Mouse (Mus musculus): ENCODE data around the gene Gm49601. TPM values are rescaled to one million over a fixed set of nuclear protein-coding genes. Genes with fewer than 3 reads are reported as not detected.

Gm49601 gene
- polyA plus RNA-seq, 1 experiment from 2014 or later = 6.9 TPM

Other genes starting within 250 kb of the Gm49601 start
- 16.5 and 16.8 TPM in 2 replicates for gene Txnrd2, start 200.0 kb downstream of the Gm49601 start, polyA plus RNA-seq (2015; fragmentation: Nextera tagmentation; extraction: Ambion mirVana)
- 119 and 127 TPM in 2 replicates for gene Comt, start 199.6 kb downstream of the Gm49601 start, polyA plus RNA-seq (2015; fragmentation: Nextera tagmentation; extraction: Ambion mirVana)
- 20.5 and 20.9 TPM in 2 replicates for gene Gnb1l, start 127.7 kb downstream of the Gm49601 start, polyA plus RNA-seq (2015; fragmentation: Nextera tagmentation; extraction: Ambion mirVana)
- gene Rtl10, start 127.5 kb downstream of the Gm49601 start, polyA plus RNA-seq (2015; fragmentation: Nextera tagmentation; extraction: Ambion mirVana) = 3.4 and 4.2 TPM in 2 replicates
- gene Tbx1, start 35.8 kb downstream of the Gm49601 start, polyA plus RNA-seq (2015; fragmentation: Nextera tagmentation; extraction: Ambion mirVana) = 6.0 and 6.4 TPM in 2 replicates
- gene Gp1bb, start 4.0 kb downstream of the Gm49601 start, polyA plus RNA-seq (2015; fragmentation: Nextera tagmentation; extraction: Ambion mirVana) = 3.0 and 3.4 TPM in 2 replicates
- gene Sept5, start 3.5 kb upstream of the Gm49601 start, polyA plus RNA-seq (2015; fragmentation: Nextera tagmentation; extraction: Ambion mirVana) = 59.4 and 62.8 TPM in 2 replicates
- gene Cldn5, start 150.4 kb upstream of the Gm49601 start, polyA plus RNA-seq (2015; fragmentation: Nextera tagmentation; extraction: Ambion mirVana) = 32.3 and 38.0 TPM in 2 replicates
- gene Ufd1, start 185.4 kb upstream of the Gm49601 start, polyA plus RNA-seq (2015; fragmentation: Nextera tagmentation; extraction: Ambion mirVana) = 95.2 and 96.8 TPM in 2 replicates
- gene Cdc45, start 185.6 kb upstream of the Gm49601 start, polyA plus RNA-seq (2015; fragmentation: Nextera tagmentation; extraction: Ambion mirVana) = 32.8 and 39.9 TPM in 2 replicates
- 40.2 and 43.6 TPM in 2 replicates for gene 2510002D24Rik, start 210.2 kb upstream of the Gm49601 start, polyA plus RNA-seq (2015; fragmentation: Nextera tagmentation; extraction: Ambion mirVana)
- gene Gm28539, start 210.2 kb upstream of the Gm49601 start, polyA plus RNA-seq (2015; fragmentation: Nextera tagmentation; extraction: Ambion mirVana) = not detected in 2 replicates